Mouse (Mus musculus) heart, postnatal 10 days (tissue): ENCODE results near the gene Sidt1. TPM values are rescaled to one million over a fixed set of nuclear protein-coding genes. Genes with fewer than 3 reads are reported as not detected.

Experiments
- DNase-seq, 2 experiments: peaks; one replicate each; pipeline ENCODE4 v3.0.0; 2021
- intact Hi-C: fragments of 180-260 bp; cut with DNase I; formaldehyde crosslinking; loops from one replicate; pipeline ENCODE4 v1.15.1; 2025
- total RNA-seq, 2 experiments: library from RNA; stranded (reverse); gene quantifications; 2 replicates each; pipeline ENCODE4 v1.2.3; 2021

The Sidt1 gene
- total RNA-seq, 2 experiments from 2014 or later: 0.27 to 0.36 TPM

DNA sequence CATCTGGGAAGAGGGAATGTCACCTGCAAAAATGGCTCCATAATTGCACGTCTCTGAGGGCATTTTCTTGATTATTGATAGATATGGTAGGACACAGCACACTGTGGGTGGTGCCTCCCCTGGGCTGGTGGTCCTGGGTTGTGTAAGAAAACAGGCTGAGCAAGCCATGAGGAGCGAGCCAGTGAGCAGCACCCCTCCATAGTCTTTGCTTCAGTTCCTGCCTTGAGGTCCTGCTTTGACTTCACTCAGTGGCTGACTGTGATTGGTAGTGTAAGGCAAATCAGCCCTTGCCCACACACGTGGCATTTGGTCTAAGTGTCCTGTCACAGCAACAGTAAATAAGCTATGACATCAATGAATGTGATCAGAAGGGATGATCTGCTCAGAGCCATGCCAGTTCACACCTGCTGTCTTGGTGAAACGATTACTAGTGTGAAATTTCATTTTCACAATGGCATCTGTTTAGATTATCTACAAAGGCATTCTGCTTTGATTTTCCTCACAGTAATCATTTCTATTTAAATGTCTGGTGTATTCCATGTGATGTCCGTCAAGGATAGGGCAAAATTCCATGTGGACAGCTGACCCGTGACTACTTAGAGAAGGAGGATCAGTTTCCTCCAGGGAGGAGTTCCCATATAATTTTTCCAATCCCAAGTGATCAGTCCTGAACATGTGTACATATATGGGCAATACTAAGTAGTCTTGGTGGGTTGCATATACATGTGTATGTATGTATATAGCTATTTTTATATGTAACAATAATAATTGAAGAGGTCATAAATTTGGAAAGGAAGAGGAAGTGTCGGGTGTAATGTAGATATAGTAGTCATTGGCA, 79.0 kb downstream of the Sidt1 start:
- intact Hi-C loops: no loop called here
- peak in 1 of 2 experiments; percentile 21 for DNase-seq

GRCm38 (mm10) chr16:44252735-44253134, 80.3 kb downstream of the Sidt1 start:
- no peak for DNase-seq
- intact Hi-C loops: no loop called here

- DNase-seq: no peak
- intact Hi-C loops: no loop called here
These were observed 83.0 kb downstream of the Sidt1 start for GRCm38 (mm10) chr16:44249985-44250384.

DNA sequence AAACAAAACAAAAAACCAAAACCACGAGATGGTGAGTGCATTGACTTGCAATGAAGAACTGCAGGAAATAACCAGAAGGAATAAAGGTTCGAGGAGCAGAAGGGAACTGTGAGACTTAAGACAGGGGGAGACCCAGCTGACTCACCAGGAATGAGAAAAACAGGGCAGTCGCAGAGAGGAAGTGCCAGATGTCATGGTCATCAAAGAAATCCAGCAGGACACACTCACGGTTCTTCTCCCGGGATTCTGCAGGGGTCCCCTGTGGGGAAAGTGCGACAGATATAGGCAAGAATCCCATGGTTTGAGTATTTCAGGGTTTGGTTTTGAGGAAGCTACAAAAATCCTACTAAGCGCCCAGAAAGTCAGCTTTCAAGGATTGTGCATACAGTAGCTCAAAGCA, 89.7 kb downstream of the Sidt1 start:
- intact Hi-C loops: no loop called here

DNA sequence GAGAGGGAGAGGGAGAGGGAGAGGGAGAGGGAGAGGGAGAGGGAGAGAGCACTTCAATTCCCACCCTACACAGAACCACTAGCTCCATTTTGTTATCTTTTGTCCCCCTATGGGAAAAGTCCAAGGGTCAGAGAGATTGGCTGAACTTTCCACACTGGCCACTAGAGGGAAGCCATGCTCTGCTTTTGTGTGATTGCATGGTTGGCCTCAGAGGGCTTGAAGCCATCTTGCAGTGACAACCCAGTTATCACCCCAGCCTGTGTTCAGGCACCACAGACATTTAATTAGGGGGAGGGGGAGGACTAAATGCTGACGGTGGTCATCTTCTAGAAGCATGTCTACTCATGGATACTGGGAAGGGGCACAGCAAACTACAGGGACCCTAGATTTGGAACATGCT, 90.4 kb downstream of the Sidt1 start:
- intact Hi-C loops: loop anchor here (1.0 kb wide), 1 partner anchor 120 kb away; no protein-coding TSS in a partner anchor

More for the DNA sequence above, 89.7 kb downstream of the Sidt1 start:
- no peak for DNase-seq

GRCm38 (mm10) chr16:44240406-44240805, 92.6 kb downstream of the Sidt1 start:
- DNase-seq: no peak
- intact Hi-C loops: no loop called here

More for the DNA sequence above, 90.4 kb downstream of the Sidt1 start:
- peak; percentile 81 to 89 for DNase-seq

GRCm38 (mm10) chr16:44238835-44239263, 94.1 kb downstream of the Sidt1 start:
- intact Hi-C loops: no loop called here
- peak in 1 of 2 experiments; percentile 40 for DNase-seq

- DNase-seq: no peak
- intact Hi-C loops: no loop called here
These were observed 95.2 kb downstream of the Sidt1 start for GRCm38 (mm10) chr16:44237836-44238235.

GRCm38 (mm10) chr16:44233019-44233418, 100.0 kb downstream of the Sidt1 start:
- no peak for DNase-seq
- intact Hi-C loops: no loop called here

DNA sequence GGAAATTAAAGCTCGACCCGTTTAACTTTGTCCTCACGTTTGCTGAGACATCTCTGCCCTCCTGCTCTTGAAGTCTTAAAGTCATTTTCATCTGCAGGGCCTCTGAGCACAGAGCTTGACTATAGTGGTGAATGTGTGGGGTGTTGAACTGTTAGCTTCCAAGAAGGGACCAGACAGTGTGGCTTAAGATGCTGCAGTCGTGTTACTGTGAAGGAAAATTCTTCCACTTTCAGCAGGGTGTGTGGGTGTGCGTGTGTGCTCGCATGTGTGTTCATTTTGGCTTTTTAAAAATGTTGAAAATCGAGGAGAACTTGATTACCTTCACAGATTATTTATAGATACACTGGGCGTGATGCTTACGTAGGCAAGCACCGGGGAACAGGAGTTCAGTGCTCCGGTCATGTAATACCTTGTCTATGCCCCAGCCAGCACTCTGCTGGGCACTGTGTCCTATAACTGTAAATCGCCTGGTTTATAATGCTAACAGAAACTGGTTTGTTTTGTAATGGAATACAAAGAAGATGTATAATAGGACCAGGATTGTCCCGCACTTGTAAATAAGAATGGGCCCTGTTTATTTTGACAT, 106.2 kb downstream of the Sidt1 start:
- DNase-seq: no peak
- intact Hi-C loops: no loop called here

DNA sequence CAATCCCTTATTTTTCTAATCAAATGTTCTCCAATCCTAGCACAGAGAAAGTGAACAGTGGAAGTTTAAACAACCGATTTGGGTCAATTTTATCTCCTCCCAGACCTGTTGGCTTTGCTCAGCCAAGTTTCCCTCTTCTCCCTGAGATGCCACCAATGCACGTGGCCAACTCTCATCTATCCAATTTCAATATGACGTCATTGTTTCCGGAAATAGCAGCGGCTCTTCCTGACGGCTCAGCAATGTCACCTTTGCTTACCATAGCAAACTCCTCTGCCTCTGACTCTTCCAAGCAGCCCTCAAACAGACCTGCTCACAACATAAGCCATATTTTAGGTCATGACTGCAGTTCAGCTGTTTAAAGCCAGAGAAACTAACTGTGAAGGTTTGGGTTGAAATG, 111.5 kb downstream of the Sidt1 start:
- intact Hi-C loops: no loop called here
- peak; percentile 33 to 44 for DNase-seq

DNA sequence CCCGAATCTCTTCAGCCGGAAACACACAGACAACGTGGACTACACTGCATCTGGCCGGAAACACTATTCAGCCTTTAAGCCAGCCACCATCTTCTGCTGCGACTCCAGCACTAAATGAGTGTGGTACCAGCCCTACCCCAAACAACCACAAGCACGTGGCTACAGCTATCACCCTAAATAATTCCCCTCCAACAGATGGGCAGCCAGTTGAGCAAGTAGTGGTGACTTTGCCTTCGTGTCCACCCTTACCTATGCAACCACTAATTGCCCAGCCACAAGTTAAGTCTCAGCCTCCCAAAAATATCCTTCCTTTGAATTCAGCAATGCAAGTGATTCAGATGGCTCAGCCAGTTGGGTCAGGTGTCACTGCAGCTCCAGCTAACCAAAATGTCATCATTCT, 116.6 kb downstream of the Sidt1 start:
- DNase-seq: no peak
- intact Hi-C loops: no loop called here

- DNase-seq: peak; percentile 66 to 78
- intact Hi-C loops: no loop called here
These were observed 117.5 kb downstream of the Sidt1 start for GRCm38 (mm10) chr16:44215513-44215912.

DNA sequence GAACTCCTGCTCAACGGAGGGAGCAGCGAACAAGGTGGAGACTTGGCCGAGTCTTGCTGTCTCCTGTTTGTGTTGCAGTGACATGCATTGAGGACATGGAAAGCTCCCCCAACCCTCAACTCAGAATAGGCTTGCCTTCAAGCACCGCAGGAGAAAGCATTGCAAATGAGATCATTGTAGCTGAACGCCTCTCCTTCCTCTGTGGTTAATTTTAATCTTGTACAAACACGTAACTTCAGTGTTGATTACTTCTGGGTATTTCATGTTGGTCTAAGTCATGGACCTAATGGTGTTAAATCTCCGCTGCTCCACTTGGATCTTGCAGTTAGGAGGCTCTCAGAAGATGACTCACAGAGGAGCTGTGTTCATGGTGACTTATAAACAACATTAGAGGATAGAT, 120.3 kb downstream of the Sidt1 start:
- intact Hi-C loops: no loop called here
- no peak for DNase-seq

- intact Hi-C loops: no loop called here
These were observed 122.0 kb downstream of the Sidt1 start for GRCm38 (mm10) chr16:44211054-44211414.

DNA sequence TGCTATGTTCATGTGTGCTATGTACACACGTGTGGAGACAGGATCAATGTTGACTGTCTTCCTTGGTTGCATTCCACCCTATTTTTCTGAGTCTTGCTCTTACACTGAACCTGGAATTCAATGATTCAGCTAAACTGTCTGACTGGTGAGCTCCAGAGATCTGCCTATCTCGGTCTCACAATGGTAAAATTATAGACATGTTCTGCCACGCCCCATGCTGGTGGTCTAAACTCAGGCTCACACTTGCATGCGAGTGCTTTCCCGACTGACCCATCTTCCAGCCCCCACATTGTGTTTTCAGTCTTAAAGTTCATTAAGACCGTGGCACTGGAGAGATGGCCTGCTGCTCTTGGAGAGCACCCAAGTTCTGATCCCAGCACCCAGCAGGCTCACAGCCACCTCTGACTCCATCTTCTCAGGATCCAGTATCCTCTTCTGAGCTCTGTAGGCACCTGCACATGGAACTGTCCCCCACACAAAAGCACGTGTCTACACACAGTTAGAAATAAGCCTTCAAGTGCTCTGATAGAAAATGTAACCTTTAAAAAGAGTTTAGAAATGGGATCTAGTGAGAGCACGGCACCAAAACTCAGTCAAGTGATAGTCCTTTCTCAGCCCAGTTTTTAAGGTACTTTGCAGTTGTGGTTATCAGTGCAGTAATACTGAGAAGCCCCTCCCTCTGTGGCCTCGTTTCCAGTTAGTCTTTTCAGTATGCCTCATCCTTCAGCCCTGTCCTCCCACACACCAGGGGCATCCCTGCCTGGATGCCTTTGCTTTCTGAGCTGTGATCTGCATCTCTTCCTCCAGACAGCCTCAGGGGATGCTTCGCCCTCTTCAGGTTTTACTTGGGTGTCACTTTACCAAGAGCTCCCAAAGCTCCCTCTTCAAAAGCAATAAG, 122.6 kb downstream of the Sidt1 start:
- no peak for DNase-seq
- intact Hi-C loops: no loop called here

More at GRCm38 (mm10) chr16:44211054-44211414, 122.0 kb downstream of the Sidt1 start:
- no peak for DNase-seq

GRCm38 (mm10) chr16:44205973-44206372, 127.0 kb downstream of the Sidt1 start:
- no peak for DNase-seq
- intact Hi-C loops: no loop called here

DNA sequence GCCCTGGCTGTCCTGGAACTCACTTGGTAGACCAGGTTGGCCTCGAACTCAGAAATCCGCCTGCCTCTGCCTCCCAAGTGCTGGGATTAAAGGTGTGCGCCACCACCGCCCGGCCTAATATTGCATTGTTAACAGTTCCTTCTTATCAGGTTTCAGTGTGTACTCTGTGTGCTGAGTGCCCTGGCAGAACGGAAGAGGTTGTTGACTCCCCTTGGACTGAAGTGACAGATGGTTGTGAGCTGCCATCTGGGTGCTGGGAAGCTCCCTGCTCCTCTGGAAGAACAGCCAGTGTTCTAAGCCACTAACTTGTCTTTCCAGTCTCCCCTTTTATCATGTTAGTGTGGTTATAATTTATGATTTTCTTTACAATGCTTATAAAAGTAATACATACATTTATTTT, 128.7 kb downstream of the Sidt1 start:
- intact Hi-C loops: no loop called here
- no peak for DNase-seq

- intact Hi-C loops: no loop called here
- DNase-seq: no peak
These were observed 132.8 kb downstream of the Sidt1 start for GRCm38 (mm10) chr16:44200146-44200545.

- DNase-seq: no peak
- intact Hi-C loops: no loop called here
These were observed 133.8 kb downstream of the Sidt1 start for GRCm38 (mm10) chr16:44199066-44199703.

- intact Hi-C loops: no loop called here
- DNase-seq: no peak
These were observed 142.0 kb downstream of the Sidt1 start for GRCm38 (mm10) chr16:44190968-44191367.
